Mouse (Mus musculus) embryo, embryonic 10.5 days (tissue): ENCODE results near the gene Cped1.
A peak's percentile ranks its signal among the peaks of the same experiment; 100 is the strongest.
"Not testable (repeated sequence)": the region's sequence is repeated elsewhere in the genome, so short reads cannot be mapped to it uniquely, and the experiment has no call there.

ENCODE experiments used
- DNase-seq: peaks from one replicate; pipeline ENCODE4 v3.0.0-alpha.2; 2015; ENCODE audit warnings: low spot score

Cped1 gene

GRCm38 (mm10) chr6:22233517-22233916, 247.8 kb downstream of the Cped1 start:
- peak; percentile 35 for DNase-seq

- no peak for DNase-seq
Observed at GRCm38 (mm10) chr6:22235133-22235532, 249.4 kb downstream of the Cped1 start.

- no peak for DNase-seq
Observed at GRCm38 (mm10) chr6:22243321-22243720, 257.6 kb downstream of the Cped1 start.

- DNase-seq, result no peak
Observed at GRCm38 (mm10) chr6:22246696-22247095, 261.0 kb downstream of the Cped1 start.

GRCm38 (mm10) chr6:22258784-22259183, 273.1 kb downstream of the Cped1 start:
- no peak for DNase-seq

- no peak for DNase-seq
Observed at GRCm38 (mm10) chr6:22262519-22262918, 276.8 kb downstream of the Cped1 start.

GRCm38 (mm10) chr6:22264094-22264493, 278.4 kb downstream of the Cped1 start:
- DNase-seq, result not testable (repeated sequence)

GRCm38 (mm10) chr6:22266018-22266417, 280.3 kb downstream of the Cped1 start:
- no peak for DNase-seq

- no peak for DNase-seq
Observed at GRCm38 (mm10) chr6:22267807-22268667, 282.3 kb downstream of the Cped1 start.

- no peak for DNase-seq
Observed at GRCm38 (mm10) chr6:22268677-22269076, 283.0 kb downstream of the Cped1 start.

GRCm38 (mm10) chr6:22269840-22270521, 284.3 kb downstream of the Cped1 start:
- DNase-seq, result no peak

- DNase-seq, result no peak
Observed at GRCm38 (mm10) chr6:22277941-22278340, 292.2 kb downstream of the Cped1 start.

GRCm38 (mm10) chr6:22280217-22280861, 294.6 kb downstream of the Cped1 start:
- no peak for DNase-seq

- no peak for DNase-seq
Observed at GRCm38 (mm10) chr6:22282405-22282804, 296.7 kb downstream of the Cped1 start.

- DNase-seq, result peak; percentile 69
Observed at GRCm38 (mm10) chr6:22288004-22288736, 302.5 kb downstream of the Cped1 start, which contains the start of gene Wnt16. TSS of gene Wnt16 (plus strand) at chr6:22288227.

GRCm38 (mm10) chr6:22288737-22289460, 303.2 kb downstream of the Cped1 start:
- peak; percentile 73 for DNase-seq

- DNase-seq, result peak; percentile 64
Observed at GRCm38 (mm10) chr6:22289461-22290021, 303.8 kb downstream of the Cped1 start.

GRCm38 (mm10) chr6:22290790-22291189, 305.1 kb downstream of the Cped1 start:
- DNase-seq, result no peak

GRCm38 (mm10) chr6:22292056-22292455, 306.3 kb downstream of the Cped1 start:
- peak; percentile 37 for DNase-seq

GRCm38 (mm10) chr6:22293922-22294321, 308.2 kb downstream of the Cped1 start:
- DNase-seq, result no peak

- no peak for DNase-seq
Observed at GRCm38 (mm10) chr6:22297028-22297427, 311.3 kb downstream of the Cped1 start.
